Mouse (Mus musculus) embryonic facial prominence, embryonic 13.5 days (tissue): ENCODE data around the gene Dach1. TPM values are rescaled to one million over a fixed set of nuclear protein-coding genes. Genes with fewer than 3 reads are reported as not detected.

Experiments used
- ATAC-seq: fragments of 200-750 bp; cut with Nextera tagmentation; 2 replicates; pipeline ENCODE4 v1.8.0; 2017; ENCODE audit warnings: low read depth; ENCODE audit not compliant: insufficient number of reproducible peaks, insufficient read depth, low FRiP score, low TSS enrichment
- H3K27ac ChIP-seq: fragments of 300-500 bp; sonication (generic); 2 replicates; pipeline ENCODE4 v1.5.1; 2015; ENCODE audit warnings: moderate library complexity, mild to moderate bottlenecking, inconsistent platforms
- H3K27me3 ChIP-seq: fragments of 300-500 bp; sonication (generic); 2 replicates; pipeline ENCODE4 v1.6.1; 2015; ENCODE audit warnings: mild to moderate bottlenecking, inconsistent platforms
- H3K36me3 ChIP-seq: fragments of 300-500 bp; sonication (generic); 2 replicates; pipeline ENCODE4 v1.6.1; 2015; ENCODE audit warnings: mild to moderate bottlenecking, inconsistent platforms
- H3K4me1 ChIP-seq: fragments of 300-500 bp; sonication (generic); 2 replicates; pipeline ENCODE4 v1.6.1; 2015; ENCODE audit warnings: inconsistent platforms
- H3K4me2 ChIP-seq: fragments of 300-500 bp; sonication (generic); 2 replicates; pipeline ENCODE4 v1.6.1; 2015; ENCODE audit warnings: moderate library complexity, mild to moderate bottlenecking, inconsistent platforms
- H3K4me3 ChIP-seq: fragments of 300-500 bp; sonication (generic); 2 replicates; pipeline ENCODE4 v1.5.1; 2015; ENCODE audit warnings: mild to moderate bottlenecking, inconsistent platforms
- H3K9ac ChIP-seq: fragments of 300-500 bp; sonication (generic); 2 replicates; pipeline ENCODE4 v1.6.1; 2015; ENCODE audit warnings: mild to moderate bottlenecking, inconsistent platforms
- H3K9me3 ChIP-seq: fragments of 300-500 bp; sonication (generic); 2 replicates; pipeline ENCODE4 v1.6.1; 2016; ENCODE audit warnings: inconsistent platforms
- WGBS: fragments of 180-500 bp; shearing (Covaris S2); methylation state at CpG from one replicate; pipeline ENCODE4 v1.1.7; 2015; ENCODE audit warnings: mixed read lengths; 5-methylcytosine and 5-hydroxymethylcytosine counted together
- polyA plus RNA-seq: library from polyadenylated mRNA; unstranded; fragments of >200 nt; fragmentation: Nextera tagmentation; extraction: Ambion mirVana; gene quantifications from 2 replicates; pipeline ENCODE4 v1.2.1, GENCODE M21; 2015

The Dach1 gene
- polyA plus RNA-seq, 1 experiment from 2014 or later: 3.1 TPM

GRCm38 (mm10) chr14:98071877-98072276 is 97.7 kb downstream of the Dach1 start:
- H3K36me3 ChIP-seq: no peaks in the 10 kb centered on the region
- H3K9ac ChIP-seq: no peak overlapping the region
- ATAC-seq: no peak
- no peak overlapping the region for H3K4me3 ChIP-seq
- no peaks in the 10 kb centered on the region for H3K27me3 ChIP-seq
- WGBS: 34% methylated on average over 4 of the region's 4 CpGs
- no peak overlapping the region for H3K4me2 ChIP-seq
- H3K27ac ChIP-seq: no peak overlapping the region
- H3K4me1 ChIP-seq: 0 out of 2 replicates have a peak, but pooled peaks cover 4% of the 10 kb centered on the region
- H3K9me3 ChIP-seq: no peaks in the 10 kb centered on the region

GRCm38 (mm10) chr14:98067273-98067905 is 102.2 kb downstream of the Dach1 start:
- no peak overlapping the region for H3K9ac ChIP-seq
- no peak for ATAC-seq
- no peaks in the 10 kb centered on the region for H3K36me3 ChIP-seq
- 60% methylated on average over 4 of the region's 4 CpGs for WGBS
- no peaks in the 10 kb centered on the region for H3K4me1 ChIP-seq
- H3K4me2 ChIP-seq: no peak overlapping the region
- no peak overlapping the region for H3K27ac ChIP-seq
- H3K4me3 ChIP-seq: no peak overlapping the region
- no peaks in the 10 kb centered on the region for H3K27me3 ChIP-seq
- H3K9me3 ChIP-seq: no peaks in the 10 kb centered on the region

- no peak for ATAC-seq
- WGBS: 67% methylated on average over 2 of the region's 2 CpGs
- H3K36me3 ChIP-seq: no peaks in the 10 kb centered on the region
These were observed 105.4 kb downstream of the Dach1 start for GRCm38 (mm10) chr14:98064190-98064589.

GRCm38 (mm10) chr14:98049329-98049728 is 120.2 kb downstream of the Dach1 start:
- Histone ChIP-seq H3K9me3 (no peaks in the 10 kb centered on the region), H3K27ac (no peak overlapping the region), H3K4me1 (0 out of 2 replicates have a peak, but pooled peaks cover 3% of the 10 kb centered on the region), H3K9ac (no peak overlapping the region), H3K4me3 (no peak overlapping the region), H3K4me2 (no peak overlapping the region), H3K36me3 (no peaks in the 10 kb centered on the region), H3K27me3 (no peaks in the 10 kb centered on the region)
- ATAC-seq: no peak
- WGBS: 38% methylated on average over 2 of the region's 2 CpGs

More at GRCm38 (mm10) chr14:98064190-98064589, 105.4 kb downstream of the Dach1 start:
- H3K9me3 ChIP-seq: no peaks in the 10 kb centered on the region
- no peaks in the 10 kb centered on the region for H3K4me1 ChIP-seq
- no peaks in the 10 kb centered on the region for H3K27me3 ChIP-seq
- H3K4me3 ChIP-seq: no peak overlapping the region
- no peak overlapping the region for H3K27ac ChIP-seq
- H3K9ac ChIP-seq: no peak overlapping the region
- H3K4me2 ChIP-seq: no peak overlapping the region

- no peak overlapping the region for H3K9ac ChIP-seq
- no peak for ATAC-seq
- no peak overlapping the region for H3K4me3 ChIP-seq
- H3K36me3 ChIP-seq: no peaks in the 10 kb centered on the region
- no peak overlapping the region for H3K27ac ChIP-seq
- 80% methylated on average over 2 of the region's 2 CpGs for WGBS
- no peaks in the 10 kb centered on the region for H3K27me3 ChIP-seq
- H3K4me2 ChIP-seq: no peak overlapping the region
- H3K9me3 ChIP-seq: no peaks in the 10 kb centered on the region
- 0 out of 2 replicates have a peak, but pooled peaks cover 3% of the 10 kb centered on the region for H3K4me1 ChIP-seq
These were observed 121.2 kb downstream of the Dach1 start for GRCm38 (mm10) chr14:98048403-98048802.

- H3K4me1 ChIP-seq: 0 out of 2 replicates have a peak, but pooled peaks cover 3% of the 10 kb centered on the region
- no peaks in the 10 kb centered on the region for H3K36me3 ChIP-seq
- no peaks in the 10 kb centered on the region for H3K9me3 ChIP-seq
- WGBS: 47% methylated on average over 3 of the region's 3 CpGs
- H3K4me3 ChIP-seq: no peak overlapping the region
- no peak overlapping the region for H3K27ac ChIP-seq
- H3K9ac ChIP-seq: no peak overlapping the region
- H3K27me3 ChIP-seq: no peaks in the 10 kb centered on the region
- no peak overlapping the region for H3K4me2 ChIP-seq
- no peak for ATAC-seq
These were observed 121.9 kb downstream of the Dach1 start for GRCm38 (mm10) chr14:98047670-98048069.

GRCm38 (mm10) chr14:98046960-98047359 is 122.6 kb downstream of the Dach1 start:
- H3K27ac ChIP-seq: no peak overlapping the region
- no peak for ATAC-seq

GRCm38 (mm10) chr14:98038524-98038923 is 131.0 kb downstream of the Dach1 start:
- Histone ChIP-seq H3K4me2 (no peak overlapping the region), H3K4me1 (no peaks in the 10 kb centered on the region), H3K4me3 (no peak overlapping the region), H3K9me3 (no peaks in the 10 kb centered on the region), H3K9ac (no peak overlapping the region), H3K36me3 (no peaks in the 10 kb centered on the region), H3K27ac (no peak overlapping the region), H3K27me3 (no peaks in the 10 kb centered on the region)
- 9% methylated on average over 1 of the region's 1 CpGs for WGBS
- ATAC-seq: no peak

More at GRCm38 (mm10) chr14:98046960-98047359, 122.6 kb downstream of the Dach1 start:
- Histone ChIP-seq H3K4me2 (no peak overlapping the region), H3K27me3 (no peaks in the 10 kb centered on the region), H3K36me3 (no peaks in the 10 kb centered on the region), H3K4me3 (no peak overlapping the region), H3K9ac (no peak overlapping the region), H3K9me3 (no peaks in the 10 kb centered on the region), H3K4me1 (0 out of 2 replicates have a peak, but pooled peaks cover 3% of the 10 kb centered on the region)

GRCm38 (mm10) chr14:98037175-98037574 is 132.4 kb downstream of the Dach1 start:
- no peak overlapping the region for H3K9ac ChIP-seq
- H3K27ac ChIP-seq: no peak overlapping the region
- no peaks in the 10 kb centered on the region for H3K9me3 ChIP-seq
- H3K4me3 ChIP-seq: no peak overlapping the region
- H3K36me3 ChIP-seq: no peaks in the 10 kb centered on the region
- no peaks in the 10 kb centered on the region for H3K4me1 ChIP-seq
- 43% methylated on average over 3 of the region's 3 CpGs for WGBS
- no peaks in the 10 kb centered on the region for H3K27me3 ChIP-seq
- no peak overlapping the region for H3K4me2 ChIP-seq
- no peak for ATAC-seq

- H3K9me3 ChIP-seq: no peaks in the 10 kb centered on the region
- no peak for ATAC-seq
- no peaks in the 10 kb centered on the region for H3K4me1 ChIP-seq
- WGBS: 0% methylated on average over 1 of the region's 1 CpGs
- no peak overlapping the region for H3K4me2 ChIP-seq
- no peaks in the 10 kb centered on the region for H3K36me3 ChIP-seq
- no peak overlapping the region for H3K4me3 ChIP-seq
- H3K27me3 ChIP-seq: no peaks in the 10 kb centered on the region
- H3K27ac ChIP-seq: no peak overlapping the region
- no peak overlapping the region for H3K9ac ChIP-seq
These were observed 134.3 kb downstream of the Dach1 start for GRCm38 (mm10) chr14:98035261-98035660.

- Histone ChIP-seq H3K27me3 (no peaks in the 10 kb centered on the region), H3K4me1 (no peaks in the 10 kb centered on the region), H3K4me3 (no peak overlapping the region), H3K36me3 (no peaks in the 10 kb centered on the region), H3K9ac (no peak overlapping the region), H3K4me2 (no peak overlapping the region), H3K9me3 (no peaks in the 10 kb centered on the region), H3K27ac (no peak overlapping the region)
- ATAC-seq: no peak
- 80% methylated on average over 4 of the region's 4 CpGs for WGBS
These were observed 146.0 kb downstream of the Dach1 start for GRCm38 (mm10) chr14:98023540-98023939.

GRCm38 (mm10) chr14:98014053-98014452 is 155.5 kb downstream of the Dach1 start:
- no peak overlapping the region for H3K27ac ChIP-seq
- 93% methylated on average over 1 of the region's 1 CpGs for WGBS
- H3K27me3 ChIP-seq: no peaks in the 10 kb centered on the region

More at GRCm38 (mm10) chr14:98014053-98014452, 155.5 kb downstream of the Dach1 start:
- H3K9ac ChIP-seq: no peak overlapping the region
- H3K4me1 ChIP-seq: no peaks in the 10 kb centered on the region
- ATAC-seq: no peak
- H3K4me2 ChIP-seq: no peak overlapping the region
- H3K4me3 ChIP-seq: no peak overlapping the region
- H3K9me3 ChIP-seq: no peaks in the 10 kb centered on the region
- no peaks in the 10 kb centered on the region for H3K36me3 ChIP-seq
